Mouse (Mus musculus): Measurements from ENCODE around the gene Ypel1.
A peak's percentile ranks its signal among the peaks of the same experiment; 100 is the strongest.

Gene Ypel1

GRCm38 (mm10) chr16:17086241-17086640 lies 16.7 kb downstream of the Ypel1 start:
- no peak for DNase-seq (ENCODE audit: extremely low spot score, low spot score)

- no peak for DNase-seq (ENCODE audit: extremely low spot score, low spot score)
Measured at GRCm38 (mm10) chr16:17086669-17087193, 17.2 kb downstream of the Ypel1 start.

GRCm38 (mm10) chr16:17088346-17088745 lies 18.9 kb downstream of the Ypel1 start:
- DNase-seq (ENCODE audit: extremely low spot score, low spot score): no peak

GRCm38 (mm10) chr16:17096938-17097337 lies 27.4 kb downstream of the Ypel1 start:
- no peak for DNase-seq (ENCODE audit: extremely low spot score, low spot score)

- DNase-seq (ENCODE audit: extremely low spot score, low spot score): no peak
Measured at GRCm38 (mm10) chr16:17102630-17103220, 33.2 kb downstream of the Ypel1 start.

GRCm38 (mm10) chr16:17104600-17104999 lies 35.1 kb downstream of the Ypel1 start:
- DNase-seq (ENCODE audit: extremely low spot score, low spot score): no peak

GRCm38 (mm10) chr16:17110771-17111743 lies 41.6 kb downstream of the Ypel1 start, which contains the start of gene Ppil2:
Ppil2 (minus strand) TSS chr16:17111257.
- DNase-seq (ENCODE audit: extremely low spot score, low spot score): peak; percentile 75

- no peak for DNase-seq (ENCODE audit: extremely low spot score, low spot score)
Measured at GRCm38 (mm10) chr16:17117309-17117799, 47.9 kb downstream of the Ypel1 start.

- no peak for DNase-seq (ENCODE audit: extremely low spot score, low spot score)
Measured at GRCm38 (mm10) chr16:17121569-17121968, 52.1 kb downstream of the Ypel1 start.

- DNase-seq (ENCODE audit: extremely low spot score, low spot score): peak; percentile 84
Measured at GRCm38 (mm10) chr16:17124119-17124870, 54.8 kb downstream of the Ypel1 start.

- peak; percentile 84 for DNase-seq (ENCODE audit: extremely low spot score, low spot score)
Measured at GRCm38 (mm10) chr16:17124871-17125520, 55.5 kb downstream of the Ypel1 start, which contains the start of gene 2610318N02Rik. 2610318N02Rik (minus strand) TSS chr16:17125167.

GRCm38 (mm10) chr16:17127292-17127691 lies 57.8 kb downstream of the Ypel1 start:
- DNase-seq (ENCODE audit: extremely low spot score, low spot score): no peak

GRCm38 (mm10) chr16:17131191-17132088 lies 61.9 kb downstream of the Ypel1 start:
- no peak for DNase-seq (ENCODE audit: extremely low spot score, low spot score)

- DNase-seq (ENCODE audit: extremely low spot score, low spot score): peak; percentile 97
Measured at GRCm38 (mm10) chr16:17132089-17132905, 62.8 kb downstream of the Ypel1 start, which contains the start of gene Sdf2l1. Sdf2l1 (minus strand) TSS chr16:17132383.

GRCm38 (mm10) chr16:17132906-17133200 lies 63.4 kb downstream of the Ypel1 start:
- DNase-seq (ENCODE audit: extremely low spot score, low spot score): no peak

All from neural tube, embryonic 10.5 days (tissue).